Comparison of ENCODE assay signal across 8 mouse cellular contexts in the genomic region with DNA sequence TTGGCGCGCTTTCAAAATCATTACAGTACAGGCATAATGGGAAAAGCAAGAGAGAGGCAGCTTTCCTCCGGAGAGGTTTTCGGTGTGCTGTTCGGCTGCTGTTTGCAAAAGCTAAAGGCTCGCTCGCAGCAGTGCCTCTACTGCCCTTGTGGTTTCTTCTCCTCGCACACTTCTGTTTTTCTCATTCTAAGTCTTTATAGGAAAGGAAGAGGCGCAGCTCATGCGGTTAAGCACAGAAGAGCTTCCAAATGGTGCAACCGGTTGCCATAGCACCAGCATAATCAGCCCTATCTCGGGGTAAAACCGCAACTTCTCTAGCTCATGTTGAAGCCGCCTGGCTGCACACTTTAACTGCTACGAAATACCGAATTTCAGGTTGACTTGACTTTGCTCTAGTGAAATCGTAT. TPM values are rescaled to one million over a fixed set of nuclear protein-coding genes. Genes with fewer than 3 reads are reported as not detected.
A peak's percentile ranks its signal among the peaks of the same experiment; 100 is the strongest.
DNase-seq lines count a peak whose midpoint lies in the region; ATAC-seq and TF ChIP-seq lines count a peak whose summit lies in the region.

No protein-coding gene starts in this region.

- TF ChIP-seq CTCF in heart, postnatal 0 days (IDR thresholded peaks at IDR 0.05; ENCODE audit: low read depth), result no peak

- TF ChIP-seq EP300 in heart, postnatal 0 days (IDR thresholded peaks at IDR 0.05; ENCODE audit: low read depth), result no peak

- peak overlapping the region; percentile 20; the same call in 1 of the 2 replicates for H3K4me3 ChIP-seq in heart, postnatal 0 days (ENCODE audit: low read depth, low read length)
- 0 out of 2 replicates have a peak overlapping the region, but pooled peaks have one; percentile 11 for H3K4me3 ChIP-seq in liver, embryonic 12.5 days

- no peaks in the 10 kb centered on the region for H3K9me3 ChIP-seq in heart, postnatal 0 days (replicated peaks; ENCODE audit: control insufficient read depth, low read length)
- H3K9me3 ChIP-seq in liver, embryonic 12.5 days (replicated peaks), result no peaks in the 10 kb centered on the region

- DNase-seq in ovary, adult 18-20 months (ENCODE audit: low spot score), result peak; percentile 41
- no peak for DNase-seq in ovary, postnatal 10 days (ENCODE audit: low spot score)
- peak; percentile 56 for DNase-seq in fibroblast of lung, adult 2 months (ENCODE audit: low read depth)
- DNase-seq in heart, postnatal 0 days (ENCODE audit: low spot score), result no peak
- DNase-seq in kidney, postnatal 36 days, result peak; percentile 21 to 26
- DNase-seq in monocyte, adult 2 months (ENCODE audit: low read depth in 1 of 2, low spot score in 2 of 2), result peak; percentile 76 to 81
- peak; percentile 92 to 95 for DNase-seq in spleen, postnatal 36 days (ENCODE audit: low spot score in 2 of 2)

- 43% methylated on average over 17 of the region's 17 CpGs for WGBS in heart, postnatal 0 days
- 9% methylated on average over 17 of the region's 17 CpGs for WGBS in liver, embryonic 12.5 days (ENCODE audit: insufficient replicate concordance)

- ATAC-seq in heart, postnatal 0 days (ENCODE audit: insufficient read depth, low read depth), result no peak
- peak; percentile 73 for ATAC-seq in liver, embryonic 12.5 days

- no peaks in the 10 kb centered on the region for H3K36me3 ChIP-seq in heart, postnatal 0 days (replicated peaks; ENCODE audit: control insufficient read depth, insufficient read depth, low read length)
- H3K36me3 ChIP-seq in liver, embryonic 12.5 days, result no peaks in the 10 kb centered on the region

- H3K27ac ChIP-seq in heart, postnatal 0 days (ENCODE audit: low read depth), result peak overlapping the region; percentile 22; the same call in 1 of the 2 replicates
- H3K27ac ChIP-seq in liver, embryonic 12.5 days, result no peak overlapping the region

- 0 out of 2 replicates have a peak, but pooled peaks cover 3% of the 10 kb centered on the region for H3K4me1 ChIP-seq in heart, postnatal 0 days (ENCODE audit: control insufficient read depth, insufficient read depth)
- H3K4me1 ChIP-seq in liver, embryonic 12.5 days, result peaks cover 7% of the 10 kb centered on the region; the same call in 1 of the 2 replicates

- no peaks in the 10 kb centered on the region for H3K27me3 ChIP-seq in heart, postnatal 0 days (ENCODE audit: control insufficient read depth, insufficient read depth, low read length)
- H3K27me3 ChIP-seq in liver, embryonic 12.5 days (replicated peaks), result no peaks in the 10 kb centered on the region

- H3K9ac ChIP-seq in heart, postnatal 0 days (replicated peaks; ENCODE audit: low read depth, low read length), result no peak overlapping the region
- H3K9ac ChIP-seq in liver, embryonic 12.5 days, result no peak overlapping the region

- H3K4me2 ChIP-seq in heart, postnatal 0 days (ENCODE audit: low read depth, low read length), result peak overlapping the region; percentile 48
- H3K4me2 ChIP-seq in liver, embryonic 12.5 days, result peak overlapping the region; percentile 52

RNA-seq across cellular contexts. Expression of a gene that starts 39.1 kb away (rescaled TPM):
- total RNA-seq in heart, postnatal 0 days (2014; rRNA removed; ENCODE audit: low replicate concordance), result 2.3 and 11.1 TPM in 2 replicates
- 1.2 and 1.7 TPM in 2 replicates for polyA plus RNA-seq in heart, postnatal 0 days (2015; fragmentation: Nextera tagmentation; extraction: Ambion mirVana)
- 5.8 and 6.0 TPM in 2 replicates for polyA plus RNA-seq in liver, embryonic 12.5 days (2016; fragmentation: Nextera tagmentation; extraction: Ambion mirVana)

Comparison
In these comparisons a context has a peak if more than half of its experiments do, and no peak if none do; other contexts are left out.
1. DNase-seq: peak in ovary, adult 18-20 months (single experiment), fibroblast of lung, adult 2 months (single experiment), kidney, postnatal 36 days (2 of 2), monocyte, adult 2 months (2 of 2) and spleen, postnatal 36 days (2 of 2); none in ovary, postnatal 10 days (single experiment) and heart, postnatal 0 days (single experiment).